Mouse (Mus musculus): ENCODE results near the gene Rhoq.

DNA sequence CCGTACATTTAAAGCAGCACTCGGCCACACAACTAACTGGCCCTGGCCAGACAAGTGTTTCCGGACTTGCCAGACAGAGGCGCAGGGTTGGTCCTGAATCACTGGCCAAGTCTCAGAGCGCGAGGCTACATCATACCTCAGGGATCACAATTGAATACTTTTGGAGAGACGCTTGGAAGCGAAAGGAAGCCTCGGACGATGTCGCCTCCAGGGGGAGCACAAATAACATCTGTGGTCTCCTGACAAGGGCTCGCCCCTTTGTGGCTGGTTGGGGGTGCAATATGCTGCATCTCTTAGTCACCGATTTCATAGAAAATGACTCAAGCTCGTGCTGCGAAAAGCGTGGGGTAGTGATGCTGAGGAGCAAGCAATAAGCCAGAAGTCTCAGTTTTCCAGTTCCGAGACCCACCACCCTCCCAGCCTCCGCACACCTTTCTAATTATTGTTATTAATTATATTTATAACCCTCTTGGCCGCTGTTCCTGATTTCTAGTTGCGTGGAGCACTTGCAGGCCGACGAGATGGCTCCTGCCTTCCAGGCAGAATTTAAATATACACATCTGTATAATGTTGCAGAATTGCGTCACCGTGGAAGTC, 487 bp upstream of the Rhoq start:
- TF ChIP-seq CTCF (IDR thresholded peaks at IDR 0.05; ENCODE audit: extremely low read depth, insufficient read depth, low read length), result peak; percentile 55
- TF ChIP-seq POLR2A (IDR thresholded peaks at IDR 0.05; ENCODE audit: extremely low read depth, insufficient read depth, low read length), result no peak

Measured in cortical plate, adult 2 months (tissue).